Mouse (Mus musculus) hindbrain, embryonic 14.5 days (tissue): ENCODE results near the gene Nme4. TPM values are rescaled to one million over a fixed set of nuclear protein-coding genes. Genes with fewer than 3 reads are reported as not detected.

Experiments used
- ATAC-seq: fragments of 200-750 bp; cut with Nextera tagmentation; 2 replicates; pipeline ENCODE4 v1.8.0; 2017; ENCODE audit warnings: moderate number of reproducible peaks, mild to moderate bottlenecking, moderate TSS enrichment, moderate library complexity; ENCODE audit not compliant: low FRiP score
- DNase-seq: peaks from one replicate; pipeline ENCODE4 v3.0.0-alpha.2; 2015; ENCODE audit warnings: low spot score
- H3K27ac ChIP-seq: fragments of 300-500 bp; sonication (generic); 2 replicates; pipeline ENCODE4 v1.5.1; 2014; ENCODE audit warnings: mild to moderate bottlenecking, moderate library complexity
- H3K27me3 ChIP-seq: fragments of 300-500 bp; sonication (generic); 2 replicates; pipeline ENCODE4 v1.6.1; 2014; ENCODE audit warnings: mild to moderate bottlenecking, low read length, mixed read lengths; ENCODE audit not compliant: control insufficient read depth, insufficient read depth
- H3K36me3 ChIP-seq: fragments of 300-500 bp; sonication (generic); replicated peaks from 2 replicates; pipeline ENCODE4 v1.6.1; 2014; ENCODE audit not compliant: control insufficient read depth, insufficient read depth
- H3K4me1 ChIP-seq: fragments of 300-500 bp; sonication (generic); replicated peaks from 2 replicates; pipeline ENCODE4 v1.6.1; 2014; ENCODE audit warnings: antibody characterized with exemption, low read length, mixed read lengths; ENCODE audit not compliant: control insufficient read depth, insufficient read depth
- H3K4me2 ChIP-seq: fragments of 300-500 bp; sonication (generic); replicated peaks from 2 replicates; pipeline ENCODE4 v1.6.1; 2014; ENCODE audit warnings: mild to moderate bottlenecking, moderate library complexity
- H3K4me3 ChIP-seq: fragments of 300-500 bp; sonication (generic); replicated peaks from 2 replicates; pipeline ENCODE4 v1.5.1; 2014; ENCODE audit warnings: mild to moderate bottlenecking, low read length
- H3K9ac ChIP-seq: fragments of 300-500 bp; sonication (generic); 2 replicates; pipeline ENCODE4 v1.6.1; 2014
- H3K9me3 ChIP-seq: fragments of 300-500 bp; sonication (generic); 2 replicates; pipeline ENCODE4 v1.6.1; 2016; ENCODE audit warnings: low read length; ENCODE audit not compliant: control insufficient read depth
- WGBS: fragments of 180-500 bp; shearing (Covaris S2); extraction: QIAGEN DNeasy Blood & Tissue Kit; methylation state at CpG from one replicate; pipeline ENCODE4 v1.1.7; 2014; 5-methylcytosine and 5-hydroxymethylcytosine counted together
- polyA plus RNA-seq: library from polyadenylated mRNA; unstranded; fragments of >200 nt; fragmentation: Nextera tagmentation; extraction: Ambion mirVana; gene quantifications from 2 replicates; pipeline ENCODE4 v1.2.1, GENCODE M21; 2014

Gene Nme4
- polyA plus RNA-seq, 1 experiment from 2014 or later: 17.5 TPM

- DNase-seq: no peak
These were observed 20.2 kb downstream of the Nme4 start for GRCm38 (mm10) chr17:26075246-26075645.

GRCm38 (mm10) chr17:26070136-26070535 is 25.3 kb downstream of the Nme4 start:
- 0 out of 2 replicates have a peak, but pooled peaks cover 4% of the 10 kb centered on the region for H3K27me3 ChIP-seq
- ATAC-seq (no peak), DNase-seq (no peak)
- peaks cover 29% of the 10 kb centered on the region for H3K4me1 ChIP-seq
- no peak overlapping the region for H3K27ac ChIP-seq
- H3K9me3 ChIP-seq: no peaks in the 10 kb centered on the region
- peak overlapping the region; percentile 100 for H3K4me2 ChIP-seq
- peak overlapping the region; percentile 61 for H3K4me3 ChIP-seq
- 42% methylated on average over 6 of the region's 6 CpGs for WGBS
- H3K36me3 ChIP-seq: peaks cover 2% of the 10 kb centered on the region; the same call in 1 of the 2 replicates
- H3K9ac ChIP-seq: no peak overlapping the region; the same call in 1 of the 2 replicates

More at GRCm38 (mm10) chr17:26075246-26075645, 20.2 kb downstream of the Nme4 start:
- H3K36me3 ChIP-seq: no peaks in the 10 kb centered on the region
- no peaks in the 10 kb centered on the region for H3K9me3 ChIP-seq
- H3K4me3 ChIP-seq: no peak overlapping the region
- WGBS: 70% methylated on average over 3 of the region's 3 CpGs
- ATAC-seq: no peak
- no peaks in the 10 kb centered on the region; the same call in 1 of the 2 replicates for H3K4me1 ChIP-seq
- no peak overlapping the region for H3K9ac ChIP-seq
- 0 out of 2 replicates have a peak, but pooled peaks cover 3% of the 10 kb centered on the region for H3K27me3 ChIP-seq
- no peak overlapping the region for H3K27ac ChIP-seq
- no peak overlapping the region for H3K4me2 ChIP-seq

GRCm38 (mm10) chr17:26068831-26069739 is 26.3 kb downstream of the Nme4 start, which contains the start of gene Rab11fip3:
Gene Rab11fip3 (minus strand): TSS chr17:26069555.
- peak within 1 kb of the TSS; percentile 91 for H3K9ac ChIP-seq
- H3K36me3 ChIP-seq: peaks cover 13% of the 10 kb centered on the region
- H3K27ac ChIP-seq: peak within 1 kb of the TSS; percentile 91
- WGBS: under 1% methylated on average over 93 of the region's 94 CpGs
- no peaks in the 10 kb centered on the region for H3K9me3 ChIP-seq
- DNase-seq: peak; percentile 95
- peak; percentile 93 for ATAC-seq
- H3K4me3 ChIP-seq: peak within 1 kb of the TSS; percentile 61
- H3K4me1 ChIP-seq: peaks cover 40% of the 10 kb centered on the region
- peak within 1 kb of the TSS; percentile 100 for H3K4me2 ChIP-seq
- H3K27me3 ChIP-seq: 0 out of 2 replicates have a peak, but pooled peaks cover 4% of the 10 kb centered on the region

GRCm38 (mm10) chr17:26068024-26068830 is 27.2 kb downstream of the Nme4 start:
- Histone ChIP-seq H3K27ac (peak overlapping the region; percentile 91), H3K4me2 (peak overlapping the region; percentile 100), H3K36me3 (peaks cover 22% of the 10 kb centered on the region), H3K4me3 (peak overlapping the region; percentile 61), H3K9ac (peak overlapping the region; percentile 91), H3K9me3 (no peaks in the 10 kb centered on the region), H3K27me3 (0 out of 2 replicates have a peak, but pooled peaks cover 4% of the 10 kb centered on the region), H3K4me1 (peaks cover 48% of the 10 kb centered on the region)
- 2% methylated on average over 44 of the region's 44 CpGs for WGBS
- ATAC-seq: peak; percentile 7; the same call in 1 of the 2 replicates
- DNase-seq: no peak

- peak overlapping the region; percentile 61 for H3K4me3 ChIP-seq
- 0 out of 2 replicates have a peak, but pooled peaks cover 4% of the 10 kb centered on the region for H3K27me3 ChIP-seq
- H3K27ac ChIP-seq: no peak overlapping the region
- peaks cover 61% of the 10 kb centered on the region for H3K4me1 ChIP-seq
- WGBS: 92% methylated on average over 7 of the region's 7 CpGs
- no peak for ATAC-seq
- H3K36me3 ChIP-seq: peaks cover 29% of the 10 kb centered on the region
- H3K4me2 ChIP-seq: peak overlapping the region; percentile 100
- H3K9me3 ChIP-seq: no peaks in the 10 kb centered on the region
- peak overlapping the region; percentile 91 for H3K9ac ChIP-seq
- DNase-seq: no peak
These were observed 28.8 kb downstream of the Nme4 start for GRCm38 (mm10) chr17:26066488-26067020.

GRCm38 (mm10) chr17:26064916-26065315 is 30.5 kb downstream of the Nme4 start:
- Histone ChIP-seq H3K4me2 (peak overlapping the region; percentile 43), H3K4me3 (peak overlapping the region; percentile 11; the same call in 1 of the 2 replicates), H3K9me3 (no peaks in the 10 kb centered on the region), H3K27me3 (no peaks in the 10 kb centered on the region), H3K4me1 (peaks cover 60% of the 10 kb centered on the region), H3K36me3 (peaks cover 36% of the 10 kb centered on the region), H3K9ac (0 out of 2 replicates have a peak overlapping the region, but pooled peaks have one; percentile 13), H3K27ac (no peak overlapping the region)
- no peak for ATAC-seq
- 64% methylated on average over 6 of the region's 6 CpGs for WGBS
- DNase-seq: no peak

- H3K9me3 ChIP-seq: no peaks in the 10 kb centered on the region
- H3K27me3 ChIP-seq: no peaks in the 10 kb centered on the region
- no peak overlapping the region for H3K27ac ChIP-seq
- peaks cover 62% of the 10 kb centered on the region for H3K36me3 ChIP-seq
- H3K4me1 ChIP-seq: peaks cover 14% of the 10 kb centered on the region; the same call in 1 of the 2 replicates
- WGBS: 86% methylated on average over 9 of the region's 9 CpGs
- DNase-seq: no peak
- H3K4me3 ChIP-seq: no peak overlapping the region
- no peak for ATAC-seq
- H3K9ac ChIP-seq: no peak overlapping the region
- H3K4me2 ChIP-seq: no peak overlapping the region
These were observed 37.4 kb downstream of the Nme4 start for GRCm38 (mm10) chr17:26057787-26058567.

- Histone ChIP-seq H3K9ac (no peak overlapping the region), H3K27ac (no peak overlapping the region), H3K4me2 (no peak overlapping the region), H3K4me1 (peaks cover 9% of the 10 kb centered on the region; the same call in 1 of the 2 replicates), H3K27me3 (no peaks in the 10 kb centered on the region), H3K9me3 (no peaks in the 10 kb centered on the region), H3K36me3 (peaks cover 56% of the 10 kb centered on the region), H3K4me3 (no peak overlapping the region)
- no peak for ATAC-seq
- WGBS: 94% methylated on average over 8 of the region's 8 CpGs
- DNase-seq: no peak
These were observed 38.1 kb downstream of the Nme4 start for GRCm38 (mm10) chr17:26057278-26057677.
